Mouse (Mus musculus) heart, embryonic 12.5 days (tissue): ENCODE results near the gene Vmn2r12. TPM values are rescaled to one million over a fixed set of nuclear protein-coding genes. Genes with fewer than 3 reads are reported as not detected.
"Not testable (repeated sequence)": the region's sequence is repeated elsewhere in the genome, so short reads cannot be mapped to it uniquely, and the experiment has no call there.

Experiments used
- ATAC-seq: fragments of 200-750 bp; cut with Nextera tagmentation; 2 replicates; pipeline ENCODE4 v1.8.0; 2017; ENCODE audit warnings: moderate TSS enrichment, moderate library complexity; ENCODE audit not compliant: insufficient number of reproducible peaks, low FRiP score
- H3K27ac ChIP-seq: fragments of 300-500 bp; sonication (generic); 2 replicates; pipeline ENCODE4 v1.5.1; 2016; ENCODE audit warnings: mild to moderate bottlenecking, moderate library complexity; ENCODE audit not compliant: poor library complexity, severe bottlenecking
- H3K27me3 ChIP-seq: fragments of 300-500 bp; sonication (generic); replicated peaks from 2 replicates; pipeline ENCODE4 v1.6.1; 2016; ENCODE audit warnings: mild to moderate bottlenecking, moderate library complexity
- H3K36me3 ChIP-seq: fragments of 300-500 bp; sonication (generic); 2 replicates; pipeline ENCODE4 v1.6.1; 2016; ENCODE audit warnings: mild to moderate bottlenecking, moderate library complexity
- H3K4me1 ChIP-seq: fragments of 300-500 bp; sonication (generic); replicated peaks from 2 replicates; pipeline ENCODE4 v1.6.1; 2016; ENCODE audit warnings: mild to moderate bottlenecking
- H3K4me2 ChIP-seq: fragments of 300-500 bp; sonication (generic); 2 replicates; pipeline ENCODE4 v1.6.1; 2016; ENCODE audit warnings: mild to moderate bottlenecking, moderate library complexity
- H3K4me3 ChIP-seq: fragments of 300-500 bp; sonication (generic); 2 replicates; pipeline ENCODE4 v1.5.1; 2016; ENCODE audit warnings: mild to moderate bottlenecking
- H3K9ac ChIP-seq: fragments of 300-500 bp; sonication (generic); 2 replicates; pipeline ENCODE4 v1.6.1; 2016; ENCODE audit warnings: mild to moderate bottlenecking, moderate library complexity
- H3K9me3 ChIP-seq: fragments of 300-500 bp; sonication (generic); replicated peaks from 2 replicates; pipeline ENCODE4 v1.6.1; 2016; ENCODE audit warnings: mild to moderate bottlenecking, moderate library complexity
- WGBS: fragments of 180-500 bp; shearing (Covaris S2); methylation state at CpG from one replicate; pipeline ENCODE4 v1.1.7; 2016; 5-methylcytosine and 5-hydroxymethylcytosine counted together
- polyA plus RNA-seq: library from polyadenylated mRNA; unstranded; fragments of >200 nt; fragmentation: Nextera tagmentation; extraction: Ambion mirVana; gene quantifications from 2 replicates; pipeline ENCODE4 v1.2.1, GENCODE M21; 2016

The Vmn2r12 gene
- polyA plus RNA-seq = not detected in 2 replicates

GRCm38 (mm10) chr5:109097850-109098249, at the start of gene Vmn2r12:
Gene Vmn2r12 (minus strand): TSS chr5:109097950.
- H3K4me2 ChIP-seq, H3K9ac ChIP-seq, H3K4me3 ChIP-seq, H3K27ac ChIP-seq, H3K36me3 ChIP-seq, ATAC-seq, H3K27me3 ChIP-seq, H3K9me3 ChIP-seq, H3K4me1 ChIP-seq: not testable (repeated sequence)
- 71% methylated on average over 5 of the region's 5 CpGs for WGBS

DNA sequence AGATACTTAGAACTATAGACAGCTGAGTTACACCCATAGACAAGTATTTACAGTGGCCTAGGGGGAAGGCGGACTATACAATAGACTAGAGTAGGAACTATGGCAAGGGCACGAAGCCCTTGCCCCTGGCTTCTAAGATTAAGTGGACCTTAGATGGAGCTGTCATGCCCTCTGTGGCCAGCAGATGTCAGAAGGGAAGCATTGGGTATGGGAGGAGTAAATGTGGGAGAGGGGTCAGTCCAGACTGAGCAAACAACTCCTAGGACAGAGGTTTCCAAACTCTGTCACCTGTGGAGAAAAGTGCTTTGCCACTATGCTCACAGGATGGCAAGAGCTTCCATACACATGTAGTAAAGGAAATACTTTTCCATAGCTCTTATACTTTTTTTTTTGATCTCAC, 41.8 kb upstream of the Vmn2r12 start:
- H3K4me2 ChIP-seq = no peak overlapping the region
- H3K36me3 ChIP-seq = no peaks in the 10 kb centered on the region
- WGBS = 75% methylated on average over 2 of the region's 2 CpGs
- ATAC-seq = no peak
- H3K27me3 ChIP-seq = no peaks in the 10 kb centered on the region
- no peaks in the 10 kb centered on the region for H3K4me1 ChIP-seq
- H3K27ac ChIP-seq = no peak overlapping the region
- no peak overlapping the region for H3K4me3 ChIP-seq
- H3K9ac ChIP-seq = no peak overlapping the region
- H3K9me3 ChIP-seq = peaks cover 16% of the 10 kb centered on the region

- Histone ChIP-seq H3K4me1 (no peaks in the 10 kb centered on the region), H3K27ac (no peak overlapping the region), H3K9me3 (peaks cover 22% of the 10 kb centered on the region), H3K27me3 (no peaks in the 10 kb centered on the region), H3K36me3 (no peaks in the 10 kb centered on the region), H3K4me2 (no peak overlapping the region), H3K9ac (no peak overlapping the region), H3K4me3 (no peak overlapping the region)
- whole genome bisulfite sequencing = 60% methylated on average over 2 of the region's 2 CpGs
- ATAC-seq = no peak
These were observed 39.0 kb upstream of the Vmn2r12 start for GRCm38 (mm10) chr5:109136731-109137130.

DNA sequence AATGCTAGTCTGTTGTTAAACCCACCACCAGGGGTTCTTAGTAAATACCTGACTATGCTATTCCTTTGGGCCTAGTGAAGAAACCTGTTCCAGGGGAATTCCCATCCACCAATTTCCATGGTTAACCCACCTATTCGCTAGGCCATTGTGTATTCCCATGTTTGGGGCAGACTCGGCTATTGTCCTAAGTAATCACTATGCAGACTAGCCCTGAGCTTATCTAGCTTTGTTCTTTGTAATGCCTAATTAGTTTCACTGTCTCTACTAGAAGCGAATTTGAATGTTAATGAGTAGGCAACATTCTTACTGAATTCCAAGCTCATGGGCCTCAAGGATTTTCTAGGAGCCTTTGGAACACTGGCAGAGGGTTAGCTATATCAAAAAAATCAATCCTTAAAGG, 1.3 kb downstream of the Vmn2r12 start:
- not testable (repeated sequence) for H3K4me3 ChIP-seq, H3K27me3 ChIP-seq, H3K4me2 ChIP-seq, H3K27ac ChIP-seq, H3K9ac ChIP-seq, H3K9me3 ChIP-seq, H3K36me3 ChIP-seq, ATAC-seq, H3K4me1 ChIP-seq
- WGBS = 77% methylated on average over 3 of the region's 3 CpGs

DNA sequence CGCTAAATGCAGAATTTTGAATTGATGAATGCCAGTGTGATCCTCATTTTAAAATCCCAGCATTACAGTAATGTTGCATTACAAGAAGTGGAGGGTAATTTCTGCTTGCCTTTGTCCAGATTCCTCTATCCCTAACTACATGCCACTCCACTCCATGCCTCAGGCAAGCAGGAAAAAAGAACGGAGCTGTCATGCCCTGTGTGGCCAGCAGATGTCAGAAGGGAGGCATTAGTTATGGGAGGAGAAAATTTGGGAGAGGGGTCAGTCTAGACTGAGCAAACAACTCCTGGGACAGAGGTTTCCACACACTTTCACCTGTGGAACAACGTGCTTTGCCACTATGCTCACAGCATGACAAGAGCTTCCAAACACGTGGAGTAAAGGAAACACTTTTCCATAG, 25.7 kb downstream of the Vmn2r12 start:
- H3K4me2 ChIP-seq, H3K4me3 ChIP-seq, ATAC-seq, H3K4me1 ChIP-seq, H3K27me3 ChIP-seq, H3K27ac ChIP-seq, H3K36me3 ChIP-seq, H3K9ac ChIP-seq, H3K9me3 ChIP-seq: not testable (repeated sequence)
- 34% methylated on average over 4 of the region's 4 CpGs for WGBS

DNA sequence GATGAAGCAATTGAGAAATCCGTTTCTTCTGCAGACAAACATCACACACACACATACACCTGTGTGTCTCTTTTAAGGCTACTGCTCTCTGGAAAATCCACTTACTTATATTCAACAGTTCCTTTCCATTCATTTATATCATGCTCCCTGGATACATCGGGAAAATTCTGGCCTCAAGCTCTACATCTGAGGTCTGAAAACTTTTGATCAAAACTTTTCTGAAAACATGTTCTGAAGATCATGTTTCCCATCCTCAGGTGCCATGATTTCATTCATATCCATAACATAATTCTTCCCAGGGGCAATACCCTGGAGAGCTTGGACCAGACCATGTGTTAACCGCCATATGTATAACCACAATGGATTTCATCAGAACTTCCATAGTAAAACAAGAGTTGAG, 38.3 kb downstream of the Vmn2r12 start, which contains the start of gene Vmn2r11:
TSS of gene Vmn2r11 (minus strand) at position 101 of the 400 bp plus-strand sequence.
- H3K4me1 ChIP-seq, H3K36me3 ChIP-seq, H3K4me3 ChIP-seq, H3K27ac ChIP-seq, H3K4me2 ChIP-seq, H3K27me3 ChIP-seq, ATAC-seq, H3K9ac ChIP-seq: not testable (repeated sequence)
- H3K9me3 ChIP-seq = peaks cover 11% of the 10 kb centered on the region
- WGBS = 74% methylated on average over 3 of the region's 3 CpGs

DNA sequence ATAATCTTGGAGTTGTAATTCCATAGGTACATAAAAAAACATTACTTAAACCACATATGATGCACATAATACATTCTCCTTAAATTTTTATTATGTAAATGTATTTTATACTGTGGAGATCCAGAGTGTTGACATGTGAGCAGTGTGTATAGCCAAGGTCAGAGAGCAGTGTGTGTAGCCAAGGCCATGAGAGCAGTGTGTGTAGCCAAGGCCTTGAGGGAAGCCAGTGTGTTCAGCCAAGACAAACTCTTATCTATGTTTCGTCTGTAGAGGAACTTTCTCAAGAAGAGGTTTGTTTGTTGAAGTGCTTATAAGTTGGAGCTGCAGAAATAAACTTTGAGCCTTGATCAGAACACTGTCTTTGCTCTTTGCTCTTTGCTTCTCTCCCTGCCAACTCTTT, 42.5 kb downstream of the Vmn2r12 start:
- no peak overlapping the region for H3K27ac ChIP-seq
- H3K27me3 ChIP-seq = no peaks in the 10 kb centered on the region
- H3K36me3 ChIP-seq = no peaks in the 10 kb centered on the region
- H3K4me3 ChIP-seq = no peak overlapping the region
- H3K9me3 ChIP-seq = 0 out of 2 replicates have a peak, but pooled peaks cover 8% of the 10 kb centered on the region
- no peak overlapping the region for H3K4me2 ChIP-seq
- WGBS = 44% methylated on average over 1 of the region's 1 CpGs
- ATAC-seq = no peak
- H3K9ac ChIP-seq = no peak overlapping the region
- no peaks in the 10 kb centered on the region for H3K4me1 ChIP-seq

Other genes starting within 250 kb of the Vmn2r12 start
- gene Vmn2r9, start 245.3 kb downstream of the Vmn2r12 start, polyA plus RNA-seq = not detected in 2 replicates
- not detected in 2 replicates for gene Vmn2r10, start 91.4 kb downstream of the Vmn2r12 start, polyA plus RNA-seq
- gene Vmn2r11, start 38.4 kb downstream of the Vmn2r12 start, polyA plus RNA-seq = not detected in 2 replicates
- gene Vmn2r13, start 94.2 kb upstream of the Vmn2r12 start, polyA plus RNA-seq = not detected in 2 replicates
- gene Vmn2r14, start 126.8 kb upstream of the Vmn2r12 start, polyA plus RNA-seq = not detected in 2 replicates
- gene Vmn2r15, start 199.7 kb upstream of the Vmn2r12 start, polyA plus RNA-seq = not detected in 2 replicates
- not detected in 2 replicates for gene Vmn2r16, start 232.2 kb upstream of the Vmn2r12 start, polyA plus RNA-seq